Mouse (Mus musculus) heart, adult 2 months (tissue): ENCODE results near the gene Eef1e1.
"Not testable (repeated sequence)": the region's sequence is repeated elsewhere in the genome, so short reads cannot be mapped to it uniquely, and the experiment has no call there.

ENCODE experiments used
- CTCF ChIP-seq: fragments of 200-600 bp; IDR thresholded peaks from 2 replicates; pipeline ENCODE4 v1.8.1; 2022; ENCODE audit warnings: antibody characterized with exemption, mild to moderate bottlenecking, moderate library complexity
- POLR2A ChIP-seq: fragments of 200-500 bp; IDR thresholded peaks from 2 replicates; pipeline ENCODE4 v1.6.1; 2011; ENCODE audit warnings: mild to moderate bottlenecking, low read depth, low read length, control low read depth; ENCODE audit not compliant: insufficient read depth

- not testable (repeated sequence) for TF ChIP-seq POLR2A, CTCF
Measured at GRCm38 (mm10) chr13:38671451-38671850, 12.6 kb upstream of the Eef1e1 start.
